Mouse (Mus musculus) bone marrow, adult 2 months (tissue): ENCODE results near the gene Mta3.

Source experiments
- CTCF ChIP-seq: fragments of 200-500 bp; IDR thresholded peaks from 2 replicates; pipeline ENCODE4 v1.5.1; 2011; ENCODE audit warnings: low read length, control low read depth; ENCODE audit not compliant: control insufficient read depth, insufficient read depth
- POLR2A ChIP-seq: fragments of 200-500 bp; IDR thresholded peaks from 2 replicates; pipeline ENCODE4 v1.6.1; 2011; ENCODE audit warnings: low read depth, mild to moderate bottlenecking, control low read depth, low read length, borderline replicate concordance; ENCODE audit not compliant: control insufficient read depth

DNA sequence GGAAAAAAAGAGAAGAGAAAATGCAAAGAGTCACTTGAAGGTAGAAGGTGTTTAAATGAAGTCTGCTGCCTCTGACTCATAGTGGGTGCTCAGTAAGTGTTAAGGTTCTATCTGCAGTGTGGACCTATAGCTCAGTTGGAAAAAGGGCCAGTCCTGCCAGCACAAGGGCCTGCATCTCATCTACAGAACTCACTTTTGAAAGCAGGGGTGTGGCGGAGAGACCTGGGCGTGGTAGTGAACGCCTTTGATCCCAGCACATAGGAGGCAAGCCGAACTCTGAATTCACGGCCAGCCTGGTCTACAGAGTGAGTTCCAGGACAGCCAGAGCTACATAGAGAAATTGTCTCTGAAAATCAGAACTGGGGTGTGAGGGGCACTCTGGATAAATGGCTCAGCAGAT lies 104.3 kb downstream of the Mta3 start:
- no peak for TF ChIP-seq CTCF
- no peak for TF ChIP-seq POLR2A
